Mouse (Mus musculus) T-cell, adult 2 months (primary cell): ENCODE results near the gene Prss48.
"Not testable (repeated sequence)": the region's sequence is repeated elsewhere in the genome, so short reads cannot be mapped to it uniquely, and the experiment has no call there.

Experiments used
- DNase-seq: peaks from one replicate; pipeline ENCODE4 v3.0.0; 2022; ENCODE audit warnings: low spot score

The Prss48 gene

GRCm38 (mm10) chr3:86002940-86003339, 649 bp upstream of the Prss48 start:
- no peak for DNase-seq

GRCm38 (mm10) chr3:86001271-86001670, 1.0 kb downstream of the Prss48 start:
- DNase-seq, result no peak

- DNase-seq, result no peak
These were observed 7.6 kb downstream of the Prss48 start for GRCm38 (mm10) chr3:85994645-85995044.

- DNase-seq, result no peak
These were observed 8.5 kb downstream of the Prss48 start for GRCm38 (mm10) chr3:85993744-85994143.

- no peak for DNase-seq
These were observed 10.5 kb downstream of the Prss48 start for GRCm38 (mm10) chr3:85991802-85992156.

- no peak for DNase-seq
These were observed 11.0 kb downstream of the Prss48 start for GRCm38 (mm10) chr3:85991140-85991801.

- DNase-seq, result no peak
These were observed 15.1 kb downstream of the Prss48 start for GRCm38 (mm10) chr3:85987225-85987624.

GRCm38 (mm10) chr3:85984537-85984936, 17.8 kb downstream of the Prss48 start:
- no peak for DNase-seq

GRCm38 (mm10) chr3:85981761-85982160, 20.5 kb downstream of the Prss48 start:
- DNase-seq, result not testable (repeated sequence)

- no peak for DNase-seq
These were observed 22.3 kb downstream of the Prss48 start for GRCm38 (mm10) chr3:85980036-85980435.

GRCm38 (mm10) chr3:85974451-85974850, 27.8 kb downstream of the Prss48 start:
- no peak for DNase-seq

- DNase-seq, result no peak
These were observed 28.7 kb downstream of the Prss48 start for GRCm38 (mm10) chr3:85973376-85974140.

GRCm38 (mm10) chr3:85971599-85971975, 30.7 kb downstream of the Prss48 start:
- DNase-seq, result no peak

- DNase-seq, result no peak
These were observed 31.3 kb downstream of the Prss48 start, which contains the start of gene Sh3d19 for GRCm38 (mm10) chr3:85970742-85971598. Gene Sh3d19 (plus strand): TSS chr3:85971109.

GRCm38 (mm10) chr3:85969040-85969439, 33.3 kb downstream of the Prss48 start:
- DNase-seq, result no peak

GRCm38 (mm10) chr3:85965479-85965878, 36.8 kb downstream of the Prss48 start:
- no peak for DNase-seq

GRCm38 (mm10) chr3:85961134-85961533, 41.2 kb downstream of the Prss48 start:
- no peak for DNase-seq

- DNase-seq, result no peak
These were observed 42.6 kb downstream of the Prss48 start for GRCm38 (mm10) chr3:85959669-85960068.

- DNase-seq, result no peak
These were observed 46.6 kb downstream of the Prss48 start for GRCm38 (mm10) chr3:85955704-85956103.

GRCm38 (mm10) chr3:85955269-85955668, 47.0 kb downstream of the Prss48 start:
- DNase-seq, result no peak

- DNase-seq, result no peak
These were observed 49.5 kb downstream of the Prss48 start for GRCm38 (mm10) chr3:85952696-85953283.

GRCm38 (mm10) chr3:85950914-85951313, 51.4 kb downstream of the Prss48 start:
- no peak for DNase-seq
